Mouse (Mus musculus) heart, embryonic 16.5 days (tissue): ENCODE measurements at regions not wholly inside any gene's neighbourhood (a gene's known extent, or its start where the extent isn't known, plus 50 kb on each side); places are given as distances from the start of the nearest gene placed in this dataset.

Source experiments
- ATAC-seq: fragments of 200-750 bp; cut with Nextera tagmentation; replicated peaks from 2 replicates; pipeline ENCODE4 v1.8.0; 2017; ENCODE audit warnings: moderate number of reproducible peaks; ENCODE audit not compliant: insufficient read depth, low FRiP score; ENCODE audit errors: extremely low read depth
- H3K27ac ChIP-seq: fragments of 300-500 bp; sonication (generic); 2 replicates; pipeline ENCODE4 v1.5.1; 2014; ENCODE audit warnings: mild to moderate bottlenecking, low read length, control low read depth, moderate library complexity
- H3K27me3 ChIP-seq: fragments of 300-500 bp; sonication (generic); 2 replicates; pipeline ENCODE4 v1.6.1; 2014; ENCODE audit warnings: low read length, mixed read lengths; ENCODE audit not compliant: control insufficient read depth, insufficient read depth
- H3K36me3 ChIP-seq: fragments of 300-500 bp; sonication (generic); 2 replicates; pipeline ENCODE4 v1.6.1; 2014; ENCODE audit not compliant: control insufficient read depth, insufficient read depth
- H3K4me1 ChIP-seq: fragments of 300-500 bp; sonication (generic); 2 replicates; pipeline ENCODE4 v1.6.1; 2014; ENCODE audit warnings: low read length, mixed read lengths; ENCODE audit not compliant: control insufficient read depth, insufficient read depth
- H3K4me2 ChIP-seq: fragments of 300-500 bp; sonication (generic); 2 replicates; pipeline ENCODE4 v1.6.1; 2014; ENCODE audit warnings: low read depth, mild to moderate bottlenecking, control low read depth, low read length
- H3K4me3 ChIP-seq: fragments of 300-500 bp; sonication (generic); 2 replicates; pipeline ENCODE4 v1.5.1; 2014; ENCODE audit warnings: mild to moderate bottlenecking, control low read depth, low read length
- H3K9ac ChIP-seq: fragments of 300-500 bp; sonication (generic); 2 replicates; pipeline ENCODE4 v1.6.1; 2014; ENCODE audit warnings: low read length, control low read depth
- H3K9me3 ChIP-seq: fragments of 300-500 bp; sonication (generic); replicated peaks from 2 replicates; pipeline ENCODE4 v1.6.1; 2016; ENCODE audit warnings: low read length; ENCODE audit not compliant: control insufficient read depth
- WGBS: fragments of 180-500 bp; shearing (Covaris S2); extraction: QIAGEN DNeasy Blood & Tissue Kit; methylation state at CpG from one replicate; pipeline ENCODE4 v1.1.7; 2014; 5-methylcytosine and 5-hydroxymethylcytosine counted together

GRCm38 (mm10) chr8:76618721-76619120, 280.5 kb upstream of the Nr3c2 start:
- no peak overlapping the region for H3K4me2 ChIP-seq
- no peak for ATAC-seq
- no peaks in the 10 kb centered on the region for H3K9me3 ChIP-seq
- 69% methylated on average over 2 of the region's 2 CpGs for WGBS
- H3K27ac ChIP-seq: no peak overlapping the region
- H3K4me3 ChIP-seq: no peak overlapping the region
- H3K27me3 ChIP-seq: no peaks in the 10 kb centered on the region
- no peaks in the 10 kb centered on the region for H3K4me1 ChIP-seq
- H3K9ac ChIP-seq: no peak overlapping the region
- no peaks in the 10 kb centered on the region for H3K36me3 ChIP-seq

GRCm38 (mm10) chr8:76620853-76621252, 278.4 kb upstream of the Nr3c2 start:
- Histone ChIP-seq H3K9me3 (no peaks in the 10 kb centered on the region), H3K27me3 (no peaks in the 10 kb centered on the region), H3K4me2 (no peak overlapping the region), H3K4me1 (no peaks in the 10 kb centered on the region), H3K9ac (no peak overlapping the region), H3K36me3 (no peaks in the 10 kb centered on the region), H3K27ac (no peak overlapping the region), H3K4me3 (no peak overlapping the region)
- ATAC-seq: no peak
- WGBS: 70% methylated on average over 3 of the region's 3 CpGs

- no peaks in the 10 kb centered on the region for H3K4me1 ChIP-seq
These were observed 266.2 kb upstream of the Nr3c2 start for GRCm38 (mm10) chr8:76633086-76633485.

More at GRCm38 (mm10) chr8:76633086-76633485, 266.2 kb upstream of the Nr3c2 start:
- Histone ChIP-seq H3K9me3 (no peaks in the 10 kb centered on the region), H3K36me3 (no peaks in the 10 kb centered on the region), H3K27ac (no peak overlapping the region), H3K27me3 (no peaks in the 10 kb centered on the region), H3K4me3 (no peak overlapping the region), H3K9ac (no peak overlapping the region), H3K4me2 (no peak overlapping the region)
- ATAC-seq: no peak
- 61% methylated on average over 1 of the region's 1 CpGs for WGBS
